Mouse (Mus musculus) heart, embryonic 13.5 days (tissue): Measurements from ENCODE around the gene Fut8. TPM values are rescaled to one million over a fixed set of nuclear protein-coding genes. Genes with fewer than 3 reads are reported as not detected.

Experiments used
- ATAC-seq: fragments of 200-750 bp; cut with Nextera tagmentation; 2 replicates; pipeline ENCODE4 v1.8.0; 2017; ENCODE audit warnings: moderate TSS enrichment; ENCODE audit not compliant: insufficient number of reproducible peaks, low FRiP score, low TSS enrichment; ENCODE audit errors: extremely low read depth
- H3K27ac ChIP-seq: fragments of 300-500 bp; sonication (generic); replicated peaks from 2 replicates; pipeline ENCODE4 v1.5.1; 2015; ENCODE audit warnings: moderate library complexity, mild to moderate bottlenecking, inconsistent platforms
- H3K27me3 ChIP-seq: fragments of 300-500 bp; sonication (generic); replicated peaks from 2 replicates; pipeline ENCODE4 v1.6.1; 2015; ENCODE audit warnings: mild to moderate bottlenecking, inconsistent platforms
- H3K36me3 ChIP-seq: fragments of 300-500 bp; sonication (generic); 2 replicates; pipeline ENCODE4 v1.6.1; 2015; ENCODE audit warnings: mild to moderate bottlenecking, inconsistent platforms
- H3K4me1 ChIP-seq: fragments of 300-500 bp; sonication (generic); 2 replicates; pipeline ENCODE4 v1.6.1; 2015; ENCODE audit warnings: inconsistent platforms
- H3K4me2 ChIP-seq: fragments of 300-500 bp; sonication (generic); 2 replicates; pipeline ENCODE4 v1.6.1; 2015; ENCODE audit warnings: inconsistent platforms, mild to moderate bottlenecking, moderate library complexity
- H3K4me3 ChIP-seq: fragments of 300-500 bp; sonication (generic); 2 replicates; pipeline ENCODE4 v1.5.1; 2015; ENCODE audit warnings: moderate library complexity, mild to moderate bottlenecking, inconsistent platforms
- H3K9ac ChIP-seq: fragments of 300-500 bp; sonication (generic); 2 replicates; pipeline ENCODE4 v1.6.1; 2015; ENCODE audit warnings: inconsistent platforms, mild to moderate bottlenecking, moderate library complexity
- H3K9me3 ChIP-seq: fragments of 300-500 bp; sonication (generic); 2 replicates; pipeline ENCODE4 v1.6.1; 2016; ENCODE audit warnings: inconsistent platforms
- WGBS: fragments of 180-500 bp; shearing (Covaris S2); methylation state at CpG from one replicate; pipeline ENCODE4 v1.1.7; 2015; ENCODE audit warnings: mixed read lengths; 5-methylcytosine and 5-hydroxymethylcytosine counted together
- polyA plus RNA-seq: library from polyadenylated mRNA; unstranded; fragments of >200 nt; fragmentation: Nextera tagmentation; extraction: Ambion mirVana; gene quantifications from 2 replicates; pipeline ENCODE4 v1.2.1, GENCODE M21; 2015

Gene Fut8
- polyA plus RNA-seq, 1 experiment from 2014 or later: 13.5 TPM

DNA sequence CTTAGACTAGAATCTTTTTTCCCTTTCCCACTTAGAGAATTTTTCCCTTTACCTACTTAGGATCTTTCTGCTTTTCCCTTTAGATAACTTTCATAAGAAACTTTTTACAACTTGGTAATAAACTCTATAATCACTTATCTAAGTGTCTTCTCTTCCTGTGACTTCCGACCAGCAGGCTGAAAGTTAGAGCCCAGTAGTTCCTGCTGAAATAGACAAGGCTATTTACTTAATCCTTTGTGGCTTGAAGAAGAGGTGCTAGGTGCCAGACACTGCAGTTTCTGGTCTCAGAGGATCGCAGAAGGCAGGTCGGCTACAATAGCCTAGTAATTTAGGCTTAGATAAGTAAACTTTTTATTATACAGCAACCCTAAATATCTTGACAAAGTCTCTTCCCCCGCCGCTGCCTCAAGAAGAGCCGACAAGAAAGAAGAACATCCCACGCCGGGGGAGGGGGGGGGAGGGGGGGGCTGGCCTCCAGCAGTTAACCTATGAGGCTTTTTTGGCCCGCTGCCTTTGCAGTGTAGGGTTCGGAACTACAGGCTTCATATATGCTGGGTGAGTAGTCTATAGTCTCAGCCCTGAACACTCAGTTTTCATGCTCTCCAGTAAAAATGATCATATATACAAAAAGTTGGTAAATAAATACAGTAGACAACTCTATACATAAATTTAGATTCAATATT, 36.3 kb upstream of the Fut8 start:
- H3K27ac ChIP-seq: no peak overlapping the region
- ATAC-seq: no peak
- no peak overlapping the region for H3K4me3 ChIP-seq
- H3K9ac ChIP-seq: no peak overlapping the region
- H3K4me1 ChIP-seq: no peaks in the 10 kb centered on the region
- no peaks in the 10 kb centered on the region for H3K36me3 ChIP-seq
- no peak overlapping the region for H3K4me2 ChIP-seq
- 66% methylated on average over 10 of the region's 10 CpGs for WGBS
- no peaks in the 10 kb centered on the region for H3K27me3 ChIP-seq
- H3K9me3 ChIP-seq: no peaks in the 10 kb centered on the region

DNA sequence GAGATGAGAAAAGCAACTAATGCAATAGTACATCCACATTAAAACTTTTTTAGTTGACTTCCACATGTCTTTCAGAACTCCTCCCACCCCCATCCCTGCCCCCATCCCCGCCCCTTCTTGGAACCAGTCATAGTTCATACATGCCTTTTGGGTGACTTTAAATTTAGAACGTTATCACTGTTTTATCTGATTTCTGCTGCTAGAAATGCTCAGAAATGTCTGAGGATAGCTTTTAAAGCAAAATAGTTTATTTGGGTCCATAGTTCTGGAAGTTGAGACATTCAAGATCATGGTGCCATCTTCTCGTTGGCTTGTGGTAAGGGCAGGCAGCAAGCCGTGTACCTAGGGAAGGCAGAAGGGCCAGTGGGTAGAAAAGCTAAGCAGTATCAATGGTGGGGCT, 34.8 kb upstream of the Fut8 start:
- WGBS: 83% methylated on average over 4 of the region's 4 CpGs
- no peaks in the 10 kb centered on the region for H3K4me1 ChIP-seq
- no peak overlapping the region for H3K9ac ChIP-seq
- no peak for ATAC-seq
- no peak overlapping the region for H3K27ac ChIP-seq
- no peak overlapping the region for H3K4me3 ChIP-seq
- H3K9me3 ChIP-seq: no peaks in the 10 kb centered on the region
- H3K4me2 ChIP-seq: no peak overlapping the region
- H3K27me3 ChIP-seq: no peaks in the 10 kb centered on the region
- no peaks in the 10 kb centered on the region for H3K36me3 ChIP-seq

DNA sequence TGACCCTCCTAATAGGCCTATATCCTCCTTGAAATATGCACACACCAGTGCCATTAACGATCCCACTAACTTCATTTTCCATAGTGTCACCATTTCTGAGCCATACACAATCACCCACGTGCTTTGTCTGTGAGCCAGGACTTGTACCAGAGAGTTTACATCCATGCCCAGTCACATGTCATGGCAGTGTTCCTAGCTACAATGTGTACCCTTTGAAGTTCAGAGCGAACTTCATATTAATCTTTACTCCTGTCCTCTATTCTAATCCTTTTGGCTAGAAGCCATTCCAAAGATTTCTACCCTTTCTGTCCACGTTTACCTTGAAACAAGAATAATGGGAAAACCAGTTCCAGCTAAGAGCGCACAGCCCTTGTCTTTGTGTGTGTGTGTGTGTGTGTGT, 31.1 kb upstream of the Fut8 start:
- no peak overlapping the region for H3K9ac ChIP-seq
- H3K4me1 ChIP-seq: no peaks in the 10 kb centered on the region
- WGBS: 73% methylated on average over 5 of the region's 5 CpGs
- no peak for ATAC-seq
- H3K4me3 ChIP-seq: no peak overlapping the region
- no peaks in the 10 kb centered on the region for H3K9me3 ChIP-seq
- H3K27me3 ChIP-seq: no peaks in the 10 kb centered on the region
- no peak overlapping the region for H3K27ac ChIP-seq
- H3K4me2 ChIP-seq: no peak overlapping the region
- no peaks in the 10 kb centered on the region for H3K36me3 ChIP-seq

DNA sequence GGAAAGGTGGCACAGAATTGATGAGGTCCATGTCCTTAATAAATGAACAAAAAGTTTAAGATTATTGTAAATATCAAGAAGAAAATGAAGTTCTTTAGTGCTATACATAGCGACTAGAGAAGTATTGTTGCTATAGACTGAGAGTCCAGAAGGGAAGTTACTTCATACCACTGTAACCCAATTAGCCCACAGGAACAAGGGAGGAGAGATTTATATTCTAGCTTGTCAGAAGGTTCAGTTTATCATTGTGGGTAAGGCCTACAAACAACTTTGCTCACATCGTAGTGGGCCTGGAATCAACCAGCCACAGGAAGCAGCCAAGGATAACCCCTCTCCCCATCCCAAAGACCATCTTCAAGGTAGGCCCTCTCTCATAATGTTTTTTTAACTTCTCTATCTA, 29.9 kb upstream of the Fut8 start:
- Histone ChIP-seq H3K9ac (no peak overlapping the region), H3K9me3 (no peaks in the 10 kb centered on the region), H3K36me3 (no peaks in the 10 kb centered on the region), H3K27ac (no peak overlapping the region), H3K4me2 (no peak overlapping the region), H3K27me3 (no peaks in the 10 kb centered on the region), H3K4me3 (no peak overlapping the region), H3K4me1 (no peaks in the 10 kb centered on the region)
- no peak for ATAC-seq
- 84% methylated on average over 2 of the region's 2 CpGs for WGBS

DNA sequence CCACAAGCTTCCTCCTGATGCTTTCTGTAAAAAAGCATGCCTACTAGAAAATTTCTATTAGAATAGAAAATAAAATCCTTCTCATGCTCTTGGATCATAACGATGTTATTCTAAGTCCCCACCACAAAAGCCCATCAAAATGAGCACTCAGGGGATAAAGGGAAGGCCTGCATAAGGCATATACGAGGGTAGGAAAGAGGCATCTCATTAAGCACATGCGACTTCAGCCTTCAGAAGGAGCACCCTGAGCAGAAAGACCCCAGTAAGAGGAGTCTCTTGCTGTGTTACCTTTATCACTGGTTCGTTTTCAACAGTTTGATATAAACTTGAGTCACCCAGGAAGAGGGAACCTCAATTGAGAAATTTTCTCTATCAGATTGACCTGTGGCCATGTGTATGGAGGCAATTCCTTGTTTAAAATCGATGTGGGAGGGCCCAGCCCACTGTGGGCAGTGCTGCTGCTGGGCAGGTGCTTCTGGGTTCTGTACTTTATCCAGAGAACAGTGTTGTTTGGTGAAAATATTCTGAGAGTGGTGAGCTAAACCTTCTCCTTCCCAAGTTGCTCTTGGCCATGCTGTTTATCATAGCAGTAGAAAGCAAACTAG, 29.2 kb upstream of the Fut8 start:
- ATAC-seq: no peak
- no peak overlapping the region for H3K4me3 ChIP-seq
- H3K4me2 ChIP-seq: no peak overlapping the region
- H3K27ac ChIP-seq: no peak overlapping the region
- no peaks in the 10 kb centered on the region for H3K9me3 ChIP-seq
- no peaks in the 10 kb centered on the region for H3K36me3 ChIP-seq
- no peaks in the 10 kb centered on the region for H3K27me3 ChIP-seq
- H3K4me1 ChIP-seq: no peaks in the 10 kb centered on the region
- H3K9ac ChIP-seq: no peak overlapping the region
- 72% methylated on average over 5 of the region's 5 CpGs for WGBS

DNA sequence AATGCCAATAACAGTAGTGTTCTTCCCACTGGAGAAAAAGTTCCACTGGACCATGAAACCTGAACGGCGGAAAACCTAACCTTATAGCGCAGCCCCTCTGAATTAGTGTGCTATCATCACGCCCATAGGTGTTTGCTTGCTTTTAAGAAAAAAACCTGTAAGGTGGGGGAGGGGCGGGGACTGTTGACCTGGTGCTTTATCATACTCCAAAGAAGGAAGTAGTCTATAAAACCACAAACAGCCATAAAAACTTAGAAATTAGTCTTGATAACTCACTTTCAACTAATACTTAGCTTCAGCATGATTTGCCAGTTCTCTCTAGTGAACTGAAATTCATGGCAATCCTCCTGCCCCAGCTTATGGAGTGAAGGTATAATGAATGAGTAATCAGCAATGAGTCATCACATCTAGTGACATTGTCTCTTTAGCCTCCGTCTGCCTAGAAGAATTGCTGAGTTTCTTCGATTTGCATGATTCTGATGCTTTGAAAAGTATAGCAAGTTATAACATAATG, 26.2 kb upstream of the Fut8 start:
- Histone ChIP-seq H3K4me2 (no peak overlapping the region), H3K9me3 (no peaks in the 10 kb centered on the region), H3K4me1 (peaks cover 6% of the 10 kb centered on the region), H3K4me3 (no peak overlapping the region), H3K36me3 (no peaks in the 10 kb centered on the region), H3K27ac (no peak overlapping the region), H3K9ac (no peak overlapping the region), H3K27me3 (no peaks in the 10 kb centered on the region)
- WGBS: 75% methylated on average over 7 of the region's 7 CpGs
- no peak for ATAC-seq

DNA sequence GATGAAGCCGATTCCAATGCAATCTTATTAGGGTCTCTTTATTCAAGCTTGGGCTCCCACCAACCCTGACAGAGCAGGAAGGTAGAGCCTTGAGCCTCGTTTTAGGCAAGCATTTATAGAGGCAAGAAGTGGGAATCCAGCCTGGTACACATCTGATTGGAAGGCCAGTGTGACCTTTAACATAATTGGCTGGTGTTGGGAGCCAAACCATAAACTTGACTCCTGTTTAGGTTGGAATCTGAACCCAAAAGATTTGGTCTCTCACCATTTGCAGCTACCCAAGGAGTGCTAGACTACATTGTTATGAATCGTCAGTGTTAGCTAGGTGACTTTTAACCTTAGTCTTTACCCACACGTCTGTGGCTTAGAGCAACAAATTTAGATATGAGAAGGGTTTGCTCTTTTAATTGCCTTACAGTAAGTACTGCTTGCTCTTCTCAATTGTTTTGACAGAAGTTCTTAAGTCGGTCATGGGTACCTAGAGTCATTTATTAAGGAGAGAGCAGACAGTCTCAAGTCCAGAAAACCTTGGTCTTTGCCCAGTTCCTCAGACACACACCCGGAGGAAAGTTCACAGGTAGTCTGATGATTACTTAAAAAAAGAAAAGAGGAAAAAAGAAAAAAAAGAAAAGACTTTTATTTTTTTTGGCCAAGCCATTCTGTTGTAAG, 23.9 kb upstream of the Fut8 start:
- WGBS: 62% methylated on average over 6 of the region's 6 CpGs

DNA sequence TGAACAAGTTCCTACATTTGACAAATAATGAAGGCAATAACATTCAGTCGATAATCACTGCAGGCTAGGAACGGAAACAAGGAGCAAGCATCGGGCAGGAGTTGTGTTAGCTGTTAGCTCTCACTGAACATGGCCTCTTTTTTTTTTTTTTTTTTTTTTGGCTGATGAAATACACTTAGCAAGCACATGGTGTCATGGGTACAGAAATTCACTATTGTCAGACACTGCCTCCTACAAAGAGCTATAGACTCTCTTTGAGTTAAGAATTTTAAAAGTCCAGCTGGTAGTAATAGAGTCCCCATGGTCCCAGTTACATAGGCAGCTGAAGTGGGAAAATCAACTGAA, 23.4 kb upstream of the Fut8 start:
- Histone ChIP-seq H3K4me1 (peaks cover 8% of the 10 kb centered on the region), H3K9ac (no peak overlapping the region), H3K4me3 (no peak overlapping the region), H3K27ac (no peak overlapping the region), H3K36me3 (no peaks in the 10 kb centered on the region), H3K9me3 (no peaks in the 10 kb centered on the region), H3K4me2 (no peak overlapping the region), H3K27me3 (no peaks in the 10 kb centered on the region)
- ATAC-seq: no peak
- whole genome bisulfite sequencing: 90% methylated on average over 3 of the region's 3 CpGs

More for the DNA sequence above, 23.9 kb upstream of the Fut8 start:
- Histone ChIP-seq H3K27ac (no peak overlapping the region), H3K4me1 (peaks cover 8% of the 10 kb centered on the region), H3K36me3 (no peaks in the 10 kb centered on the region), H3K9me3 (no peaks in the 10 kb centered on the region), H3K27me3 (no peaks in the 10 kb centered on the region), H3K4me2 (no peak overlapping the region), H3K9ac (no peak overlapping the region), H3K4me3 (no peak overlapping the region)
- no peak for ATAC-seq

DNA sequence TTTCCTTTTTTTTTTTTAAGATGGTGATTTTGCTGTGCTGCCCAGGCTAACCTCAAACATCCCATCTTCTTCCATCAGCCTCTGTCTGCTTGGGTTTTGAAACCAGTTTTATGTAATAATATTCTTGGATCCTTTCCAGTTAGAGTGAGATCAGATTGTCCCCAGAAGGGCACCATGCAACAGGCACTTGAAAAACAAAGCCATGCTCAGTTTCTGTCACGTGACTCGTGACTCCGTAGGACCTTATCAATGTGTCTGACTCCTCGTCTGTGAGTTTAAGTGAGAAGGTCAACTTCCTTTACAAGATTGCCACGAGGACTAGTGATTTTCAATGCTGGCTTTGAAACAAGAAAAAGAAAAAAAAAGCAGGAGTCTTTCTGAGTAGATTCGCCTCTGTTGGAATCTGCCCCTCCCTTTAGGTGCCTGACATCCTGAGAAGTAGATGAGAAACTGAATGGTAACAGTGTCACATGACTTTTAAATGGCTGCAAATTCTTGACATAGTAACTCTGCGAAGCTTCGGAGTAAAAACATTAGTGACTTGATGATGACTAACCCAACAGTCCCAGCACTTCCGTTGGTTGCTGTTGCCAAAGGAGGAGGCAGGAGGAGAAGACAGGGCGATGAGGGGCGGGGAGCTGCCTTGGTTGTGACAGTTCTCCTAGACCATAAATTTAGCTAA, 21.3 kb upstream of the Fut8 start:
- peak overlapping the region; percentile 24; the same call in 1 of the 2 replicates for H3K4me3 ChIP-seq

DNA sequence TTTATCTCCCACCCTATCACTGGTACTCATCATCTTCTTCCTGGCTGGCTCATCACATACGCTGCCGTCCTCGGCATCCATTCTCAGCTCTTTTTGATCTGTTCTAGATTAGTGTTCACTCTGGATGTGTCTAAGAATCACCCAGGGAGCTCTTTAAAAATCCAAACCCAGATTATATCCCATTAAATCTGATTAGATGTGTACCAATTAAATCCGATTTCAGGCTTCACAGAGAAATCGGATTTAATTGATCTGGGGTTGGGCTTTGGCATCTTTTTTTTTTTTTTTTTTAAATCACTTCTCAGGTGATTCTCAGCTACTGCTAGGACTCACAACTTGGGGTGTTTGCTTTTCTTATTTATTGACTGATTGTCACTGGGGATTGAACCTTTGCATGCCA, 17.3 kb upstream of the Fut8 start:
- no peak overlapping the region for H3K4me3 ChIP-seq
- no peak for ATAC-seq
- no peak overlapping the region for H3K9ac ChIP-seq
- WGBS: 56% methylated on average over 5 of the region's 5 CpGs
- no peaks in the 10 kb centered on the region for H3K27me3 ChIP-seq
- H3K27ac ChIP-seq: no peak overlapping the region
- no peak overlapping the region for H3K4me2 ChIP-seq
- H3K4me1 ChIP-seq: peaks cover 8% of the 10 kb centered on the region
- H3K9me3 ChIP-seq: no peaks in the 10 kb centered on the region
- no peaks in the 10 kb centered on the region for H3K36me3 ChIP-seq

More for the DNA sequence above, 21.3 kb upstream of the Fut8 start:
- Histone ChIP-seq H3K9me3 (no peaks in the 10 kb centered on the region), H3K27ac (no peak overlapping the region), H3K27me3 (no peaks in the 10 kb centered on the region), H3K4me1 (peaks cover 8% of the 10 kb centered on the region), H3K4me2 (peak overlapping the region; percentile 59), H3K9ac (no peak overlapping the region), H3K36me3 (no peaks in the 10 kb centered on the region)
- no peak for ATAC-seq
- 37% methylated on average over 11 of the region's 11 CpGs for WGBS

DNA sequence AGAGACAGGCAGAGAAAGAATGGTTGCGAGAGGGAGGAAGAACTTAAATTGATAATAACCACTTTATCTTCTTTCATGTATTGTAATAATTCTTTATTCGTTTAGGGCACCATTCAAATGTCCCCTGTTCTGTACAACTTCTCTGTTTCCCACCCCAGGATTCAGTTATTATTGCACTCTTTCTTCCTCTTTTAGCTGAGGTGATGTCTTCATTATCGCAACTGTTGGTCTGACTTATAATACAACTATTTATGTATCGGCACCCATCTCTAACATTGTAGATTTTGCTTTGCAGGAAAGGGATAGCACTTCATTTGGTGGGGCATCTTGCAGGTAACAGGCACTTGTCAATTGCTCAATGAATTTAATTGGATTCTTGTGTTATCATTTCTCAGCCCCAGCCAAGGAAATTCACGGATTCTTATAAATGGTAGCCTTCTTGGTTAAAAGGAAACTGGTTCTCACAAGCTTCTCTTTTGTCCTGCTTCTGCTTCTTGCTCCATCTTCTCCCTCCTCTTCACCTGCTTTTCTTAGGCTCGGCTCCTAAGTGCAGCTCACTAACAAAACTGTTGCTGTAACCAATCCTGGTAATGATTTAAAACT, 15.6 kb upstream of the Fut8 start:
- H3K36me3 ChIP-seq: no peaks in the 10 kb centered on the region
- no peak overlapping the region for H3K9ac ChIP-seq
- H3K27me3 ChIP-seq: no peaks in the 10 kb centered on the region
- WGBS: 79% methylated on average over 6 of the region's 6 CpGs
- H3K4me1 ChIP-seq: no peaks in the 10 kb centered on the region
- no peaks in the 10 kb centered on the region for H3K9me3 ChIP-seq
- no peak overlapping the region for H3K4me3 ChIP-seq
- no peak overlapping the region for H3K4me2 ChIP-seq
- no peak for ATAC-seq
- no peak overlapping the region for H3K27ac ChIP-seq
